Mouse (Mus musculus) erythroblast, embryonic 14.5 days (primary cell): ENCODE measurements around the gene Vmn1r55.

Experiments
- GATA1 ChIP-seq: IDR thresholded peaks from 2 replicates; pipeline ENCODE4 v1.6.1; 2012; ENCODE audit warnings: low read length, inconsistent platforms, mixed read lengths
- TAL1 ChIP-seq: IDR thresholded peaks from 3 replicates; pipeline ENCODE4 v1.6.1; 2012; ENCODE audit warnings: low read length, inconsistent platforms, mixed read lengths

GRCm38 (mm10) chr7:5080815-5081214, 68.7 kb downstream of the Vmn1r55 start:
- no peak for TF ChIP-seq GATA1
- TF ChIP-seq TAL1 = no peak
